Mouse (Mus musculus) lung, embryonic 16.5 days (tissue): Measurements from ENCODE around the gene Olfr229. TPM values are rescaled to one million over a fixed set of nuclear protein-coding genes. Genes with fewer than 3 reads are reported as not detected.
"Not testable (repeated sequence)": the region's sequence is repeated elsewhere in the genome, so short reads cannot be mapped to it uniquely, and the experiment has no call there.

Experiments
- ATAC-seq: fragments of 200-750 bp; cut with Nextera tagmentation; 2 replicates; pipeline ENCODE4 v1.8.0; 2017; ENCODE audit warnings: low read depth, mild to moderate bottlenecking, moderate library complexity
- H3K27ac ChIP-seq: fragments of 300-500 bp; sonication (generic); 2 replicates; pipeline ENCODE4 v1.5.1; 2014; ENCODE audit warnings: mild to moderate bottlenecking, control low read depth, low read length
- H3K27me3 ChIP-seq: fragments of 300-500 bp; sonication (generic); 2 replicates; pipeline ENCODE4 v1.6.1; 2014; ENCODE audit warnings: low read depth, low read length, mixed read lengths; ENCODE audit not compliant: control insufficient read depth, insufficient read depth
- H3K36me3 ChIP-seq: fragments of 300-500 bp; sonication (generic); 2 replicates; pipeline ENCODE4 v1.6.1; 2014; ENCODE audit warnings: low read length; ENCODE audit not compliant: control insufficient read depth, insufficient read depth
- H3K4me1 ChIP-seq: fragments of 300-500 bp; sonication (generic); replicated peaks from 2 replicates; pipeline ENCODE4 v1.6.1; 2014; ENCODE audit warnings: low read length, mixed read lengths; ENCODE audit not compliant: control insufficient read depth, insufficient read depth
- H3K4me2 ChIP-seq: fragments of 300-500 bp; sonication (generic); 2 replicates; pipeline ENCODE4 v1.6.1; 2014; ENCODE audit warnings: low read depth, low read length, control low read depth
- H3K4me3 ChIP-seq: fragments of 300-500 bp; sonication (generic); 2 replicates; pipeline ENCODE4 v1.5.1; 2014; ENCODE audit warnings: mild to moderate bottlenecking, low read length, control low read depth
- H3K9ac ChIP-seq: fragments of 300-500 bp; sonication (generic); 2 replicates; pipeline ENCODE4 v1.6.1; 2014; ENCODE audit warnings: low read length, control low read depth
- H3K9me3 ChIP-seq: fragments of 300-500 bp; sonication (generic); 2 replicates; pipeline ENCODE4 v1.6.1; 2016; ENCODE audit warnings: low read length; ENCODE audit not compliant: control insufficient read depth
- WGBS: fragments of 180-500 bp; shearing (Covaris S2); extraction: QIAGEN DNeasy Blood & Tissue Kit; methylation state at CpG from one replicate; pipeline ENCODE4 v1.1.7; 2014; 5-methylcytosine and 5-hydroxymethylcytosine counted together
- polyA plus RNA-seq: library from polyadenylated mRNA; unstranded; fragments of >200 nt; fragmentation: Nextera tagmentation; extraction: Ambion mirVana; gene quantifications from 2 replicates; pipeline ENCODE4 v1.2.1, GENCODE M21; 2015

Olfr229 gene
- polyA plus RNA-seq, 1 experiment from 2014 or later = not detected

GRCm38 (mm10) chr9:39951946-39952345, 44.8 kb downstream of the Olfr229 start, which contains the start of gene Olfr975:
Olfr975 (minus strand) TSS chr9:39952046.
- no peak within 1 kb of the TSS for H3K27ac ChIP-seq
- no peaks in the 10 kb centered on the region for H3K4me1 ChIP-seq
- WGBS = 67% methylated on average over 1 of the region's 1 CpGs
- ATAC-seq = no peak
- H3K27me3 ChIP-seq = no peaks in the 10 kb centered on the region
- H3K9me3 ChIP-seq = no peaks in the 10 kb centered on the region
- no peaks in the 10 kb centered on the region for H3K36me3 ChIP-seq
- H3K9ac ChIP-seq = no peak within 1 kb of the TSS
- no peak within 1 kb of the TSS for H3K4me2 ChIP-seq
- no peak within 1 kb of the TSS for H3K4me3 ChIP-seq

DNA sequence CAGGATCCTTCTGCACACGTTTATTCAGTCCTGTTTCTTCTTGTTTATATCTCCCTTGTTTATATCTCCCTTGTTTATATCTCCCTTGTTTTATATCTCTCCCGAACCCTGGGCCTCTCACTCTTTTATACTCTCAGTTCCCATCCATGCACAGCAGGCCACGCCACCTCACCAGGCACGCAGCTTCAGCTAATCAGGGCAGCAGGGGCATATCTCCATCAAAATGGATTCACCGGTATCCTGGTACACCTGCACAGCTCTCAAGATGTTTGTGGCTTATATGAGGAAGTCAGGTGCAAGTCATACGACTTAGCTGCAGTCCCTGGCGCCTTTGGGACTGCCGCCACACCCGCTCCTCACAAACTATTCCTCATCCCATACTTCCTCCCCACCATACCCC, 53.9 kb downstream of the Olfr229 start, which contains the start of gene Olfr976:
Olfr976 (minus strand) TSS at position 101 of the 400 bp plus-strand sequence.
- not testable (repeated sequence) for ATAC-seq
- 72% methylated on average over 5 of the region's 9 CpGs for WGBS

More for the DNA sequence above, 53.9 kb downstream of the Olfr229 start, which contains the start of gene Olfr976:
- not testable (repeated sequence) for H3K9me3 ChIP-seq, H3K4me3 ChIP-seq, H3K4me1 ChIP-seq, H3K27me3 ChIP-seq, H3K36me3 ChIP-seq, H3K9ac ChIP-seq, H3K27ac ChIP-seq, H3K4me2 ChIP-seq

Other genes with a start within 250 kb of the Olfr229 start
- gene Olfr963, start 240.1 kb upstream of the Olfr229 start, polyA plus RNA-seq = not detected in 2 replicates
- not detected in 2 replicates for gene Olfr149, start 200.2 kb upstream of the Olfr229 start, polyA plus RNA-seq
- gene Olfr965, start 196.0 kb upstream of the Olfr229 start, polyA plus RNA-seq = not detected in 2 replicates
- not detected in 2 replicates for gene Olfr150, start 176.4 kb upstream of the Olfr229 start, polyA plus RNA-seq
- gene Olfr967, start 161.1 kb upstream of the Olfr229 start, polyA plus RNA-seq = not detected in 2 replicates
- gene Olfr968, start 124.1 kb upstream of the Olfr229 start, polyA plus RNA-seq = not detected in 2 replicates
- not detected in 2 replicates for gene Olfr969, start 116.4 kb upstream of the Olfr229 start, polyA plus RNA-seq
- gene Olfr970, start 98.5 kb upstream of the Olfr229 start, polyA plus RNA-seq = not detected in 2 replicates
- not detected in 2 replicates for gene Olfr971, start 70.5 kb upstream of the Olfr229 start, polyA plus RNA-seq
- gene Olfr972, start 40.9 kb upstream of the Olfr229 start, polyA plus RNA-seq = not detected in 2 replicates
- gene Olfr974, start 30.2 kb downstream of the Olfr229 start, polyA plus RNA-seq = not detected in 2 replicates
- gene Olfr975, start 44.7 kb downstream of the Olfr229 start, polyA plus RNA-seq = not detected in 2 replicates
- gene Olfr976, start 53.8 kb downstream of the Olfr229 start, polyA plus RNA-seq = not detected in 2 replicates
- gene Olfr978, start 84.8 kb downstream of the Olfr229 start, polyA plus RNA-seq = not detected in 2 replicates
- gene Olfr979, start 96.1 kb downstream of the Olfr229 start, polyA plus RNA-seq = not detected in 2 replicates
- not detected in 2 replicates for gene Olfr980, start 102.2 kb downstream of the Olfr229 start, polyA plus RNA-seq
- not detected in 2 replicates for gene Olfr981, start 114.1 kb downstream of the Olfr229 start, polyA plus RNA-seq
- not detected in 2 replicates for gene Olfr982, start 166.5 kb downstream of the Olfr229 start, polyA plus RNA-seq
- not detected in 2 replicates for gene Olfr983, start 186.3 kb downstream of the Olfr229 start, polyA plus RNA-seq
- gene Olfr984, start 206.9 kb downstream of the Olfr229 start, polyA plus RNA-seq = not detected in 2 replicates
- gene Olfr985, start 222.8 kb downstream of the Olfr229 start, polyA plus RNA-seq = not detected in 2 replicates
- not detected in 2 replicates for gene Tmem225, start 240.8 kb downstream of the Olfr229 start, polyA plus RNA-seq